Mouse (Mus musculus) thymus, adult 2 months (tissue): ENCODE data around the gene Cept1. TPM values are rescaled to one million over a fixed set of nuclear protein-coding genes. Genes with fewer than 3 reads are reported as not detected.

Experiments used
- DNase-seq: peaks from one replicate; pipeline ENCODE4 v3.0.0; 2021
- H3K27ac ChIP-seq: fragments of 200-500 bp; 2 replicates; pipeline ENCODE4 v1.5.1; 2012; ENCODE audit warnings: low read length, control low read depth; ENCODE audit not compliant: control insufficient read depth, insufficient read depth
- H3K27me3 ChIP-seq: fragments of 200-500 bp; 2 replicates; pipeline ENCODE4 v1.6.1; 2012; ENCODE audit warnings: mild to moderate bottlenecking, low read length, moderate library complexity, mixed read lengths; ENCODE audit not compliant: control insufficient read depth, insufficient read depth
- H3K36me3 ChIP-seq: fragments of 200-500 bp; 2 replicates; pipeline ENCODE4 v1.6.1; 2012; ENCODE audit warnings: mild to moderate bottlenecking, low read length, moderate library complexity; ENCODE audit not compliant: control insufficient read depth, insufficient read depth
- H3K4me1 ChIP-seq: fragments of 200-500 bp; replicated peaks from 2 replicates; pipeline ENCODE4 v1.6.1; 2012; ENCODE audit warnings: low read length; ENCODE audit not compliant: control insufficient read depth, insufficient read depth
- H3K4me3 ChIP-seq: fragments of 200-500 bp; 2 replicates; pipeline ENCODE4 v1.5.1; 2012; ENCODE audit warnings: mild to moderate bottlenecking, low read length, control low read depth, moderate library complexity; ENCODE audit not compliant: control insufficient read depth, insufficient read depth
- CTCF ChIP-seq: fragments of 200-500 bp; IDR thresholded peaks from 2 replicates; pipeline ENCODE4 v1.5.1; 2012; ENCODE audit warnings: mild to moderate bottlenecking, control low read depth, low read length, moderate library complexity, borderline replicate concordance; ENCODE audit not compliant: control insufficient read depth, poor library complexity, insufficient read depth; ENCODE audit errors: extremely low read depth
- POLR2A ChIP-seq: fragments of 200-500 bp; IDR thresholded peaks from 2 replicates; pipeline ENCODE4 v1.6.1; 2012; ENCODE audit warnings: mild to moderate bottlenecking, low read length, control low read depth, moderate library complexity; ENCODE audit not compliant: control insufficient read depth, poor library complexity, insufficient read depth; ENCODE audit errors: extremely low read depth
- WGBS: fragments of 180-500 bp; shearing (Covaris S2); methylation state at CpG from one replicate; pipeline ENCODE4 v1.1.7; 2018; 5-methylcytosine and 5-hydroxymethylcytosine counted together
- polyA plus RNA-seq: library from polyadenylated mRNA; depleted of rRNA; stranded (reverse); fragments of >200 nt; gene quantifications from 2 replicates; pipeline ENCODE4 v1.2.3, GENCODE M21; 2012

Gene Cept1
- polyA plus RNA-seq, 1 experiment: 24.4 TPM

DNA sequence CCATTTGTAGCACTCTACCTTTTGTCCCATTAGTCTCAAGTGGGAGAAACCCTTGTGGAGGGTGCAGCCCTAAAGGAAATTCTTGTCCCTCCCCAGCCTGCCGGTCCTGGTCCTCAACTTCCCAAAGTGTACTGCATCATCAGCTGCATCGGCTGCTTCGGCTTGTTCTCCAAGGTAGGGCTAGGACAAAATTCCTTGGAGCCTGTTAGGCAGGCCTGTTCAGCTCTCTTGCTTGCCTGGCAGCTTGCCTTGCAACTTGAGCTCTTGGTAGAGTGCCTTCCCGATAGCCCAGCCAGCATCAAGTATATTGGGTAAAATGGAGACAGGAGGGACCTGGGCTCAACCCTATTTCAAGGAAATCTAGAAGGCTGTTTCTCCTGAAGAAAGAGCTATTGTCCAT, 57.4 kb downstream of the Cept1 start:
- H3K4me1 ChIP-seq: peaks cover 19% of the 10 kb centered on the region
- WGBS: 88% methylated on average over 4 of the region's 4 CpGs
- no peak for DNase-seq
- TF ChIP-seq CTCF: no peak
- no peak for TF ChIP-seq POLR2A
- H3K27ac ChIP-seq: no peak overlapping the region
- no peaks in the 10 kb centered on the region; the same call in 1 of the 2 replicates for H3K36me3 ChIP-seq
- no peak overlapping the region for H3K4me3 ChIP-seq
- no peaks in the 10 kb centered on the region for H3K27me3 ChIP-seq

DNA sequence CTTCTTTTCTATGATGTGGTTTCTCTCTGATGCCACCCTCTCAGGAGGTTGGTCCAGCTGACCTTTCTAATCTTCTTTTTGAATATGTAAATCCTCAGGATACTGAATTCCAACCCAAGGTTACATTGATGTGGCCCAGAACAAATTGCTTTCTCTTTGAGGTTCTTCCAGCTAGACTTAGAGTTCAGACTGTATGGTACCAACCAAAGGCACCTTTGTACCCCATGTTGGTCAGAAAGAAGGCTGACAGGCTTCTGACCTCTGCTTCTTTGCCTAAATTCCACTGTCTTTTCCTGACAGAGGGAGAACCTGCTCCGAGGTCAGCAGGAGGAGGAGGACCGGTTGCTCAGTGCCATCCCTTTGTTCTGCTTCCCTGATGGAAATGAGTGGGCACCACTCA, 60.1 kb downstream of the Cept1 start:
- no peak for DNase-seq
- WGBS: 96% methylated on average over 2 of the region's 2 CpGs
- no peak overlapping the region for H3K27ac ChIP-seq
- H3K36me3 ChIP-seq: no peaks in the 10 kb centered on the region; the same call in 1 of the 2 replicates
- no peak overlapping the region for H3K4me3 ChIP-seq
- TF ChIP-seq CTCF (no peak), POLR2A (no peak)
- peaks cover 38% of the 10 kb centered on the region for H3K4me1 ChIP-seq
- no peaks in the 10 kb centered on the region for H3K27me3 ChIP-seq

DNA sequence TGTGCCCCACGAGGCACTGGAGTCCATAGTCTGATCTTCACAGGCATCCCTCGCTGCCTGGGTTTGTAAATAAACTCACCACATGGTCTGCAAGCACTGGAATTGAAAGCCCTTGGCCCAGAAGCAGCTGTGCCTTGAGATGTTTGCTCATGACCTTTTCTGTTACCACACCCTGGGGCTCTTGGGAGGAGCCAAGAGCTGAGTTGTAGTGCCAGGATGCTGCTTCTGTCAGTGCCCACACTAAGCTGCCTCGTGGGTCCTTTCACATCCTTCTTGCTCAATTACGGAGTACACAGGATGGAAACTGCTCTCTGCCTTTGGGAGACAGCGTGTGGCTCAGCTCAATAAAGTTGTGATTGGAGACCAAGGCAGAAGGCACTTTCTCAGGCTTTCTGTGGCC, 61.8 kb downstream of the Cept1 start:
- peak; percentile 47 for DNase-seq
- no peaks in the 10 kb centered on the region; the same call in 1 of the 2 replicates for H3K36me3 ChIP-seq
- 55% methylated on average over 5 of the region's 5 CpGs for WGBS
- peaks cover 42% of the 10 kb centered on the region for H3K4me1 ChIP-seq
- TF ChIP-seq CTCF (no peak), POLR2A (no peak)
- peak overlapping the region; percentile 71 for H3K27ac ChIP-seq
- H3K4me3 ChIP-seq: peak overlapping the region; percentile 28
- H3K27me3 ChIP-seq: no peaks in the 10 kb centered on the region

GRCm38 (mm10) chr3:106484861-106485260, 62.7 kb downstream of the Cept1 start:
- peaks cover 42% of the 10 kb centered on the region for H3K4me1 ChIP-seq
- H3K4me3 ChIP-seq: 0 out of 2 replicates have a peak overlapping the region, but pooled peaks have one; percentile 13
- H3K27me3 ChIP-seq: no peaks in the 10 kb centered on the region
- WGBS: 89% methylated on average over 3 of the region's 3 CpGs
- no peaks in the 10 kb centered on the region for H3K36me3 ChIP-seq
- peak overlapping the region; percentile 74 for H3K27ac ChIP-seq
- no peak for TF ChIP-seq CTCF
- no peak for TF ChIP-seq POLR2A
- no peak for DNase-seq

DNA sequence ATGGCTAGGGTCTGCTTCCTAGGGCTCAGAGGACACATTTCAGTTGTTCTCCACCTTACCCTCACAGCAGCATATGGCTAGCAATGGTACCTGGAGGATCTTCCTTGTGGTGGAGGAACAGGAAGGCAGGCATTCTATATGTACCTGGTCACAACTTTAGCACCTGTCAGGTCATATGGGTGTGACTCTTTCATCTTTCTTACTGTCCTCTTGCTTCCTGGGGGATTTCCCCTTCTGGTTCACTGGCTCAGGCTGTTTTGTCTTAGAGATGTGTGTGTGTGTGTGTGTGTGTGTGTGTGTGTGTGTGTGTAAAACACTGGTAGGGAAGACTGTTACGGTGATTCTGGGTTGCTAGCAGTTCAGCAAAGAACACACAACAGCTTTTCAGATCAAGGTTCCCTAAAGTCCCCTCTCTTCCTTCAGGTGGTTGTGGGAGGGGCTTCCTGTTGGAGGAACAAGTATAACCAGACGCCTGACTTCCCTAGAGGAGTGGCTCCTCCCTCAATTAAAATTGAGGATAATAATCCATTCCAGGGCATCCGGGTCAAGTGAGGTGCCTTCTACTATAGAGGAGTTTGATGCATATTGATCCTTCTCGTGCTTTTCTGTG, 63.7 kb downstream of the Cept1 start:
- no peak for DNase-seq
- TF ChIP-seq POLR2A (no peak), CTCF (no peak)
- Histone ChIP-seq H3K27ac (peak overlapping the region; percentile 91), H3K4me1 (peaks cover 42% of the 10 kb centered on the region), H3K4me3 (peak overlapping the region; percentile 22; the same call in 1 of the 2 replicates), H3K27me3 (no peaks in the 10 kb centered on the region), H3K36me3 (no peaks in the 10 kb centered on the region)
- WGBS: 44% methylated on average over 4 of the region's 4 CpGs

DNA sequence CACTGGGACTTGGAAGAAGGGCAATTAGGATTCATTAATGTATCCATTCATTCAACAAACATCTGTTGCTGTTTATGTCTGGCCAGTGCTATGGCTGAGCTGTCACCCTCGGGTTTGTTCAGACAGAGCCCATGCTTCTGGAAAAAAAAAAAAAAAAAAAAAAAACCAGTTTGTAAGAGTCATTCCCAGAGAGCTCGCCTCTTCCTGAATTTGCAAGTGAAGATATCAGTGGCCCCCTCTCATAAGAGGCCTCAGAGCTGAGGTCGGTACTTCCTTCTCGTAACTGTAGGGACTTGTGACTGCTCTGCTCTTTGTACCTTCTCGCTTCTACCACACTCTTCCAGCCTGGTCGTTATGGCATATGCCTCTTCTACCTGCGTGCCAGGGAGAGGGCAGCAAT, 64.3 kb downstream of the Cept1 start:
- H3K36me3 ChIP-seq: no peaks in the 10 kb centered on the region
- 11% methylated on average over 7 of the region's 7 CpGs for WGBS
- H3K27me3 ChIP-seq: no peaks in the 10 kb centered on the region
- H3K4me3 ChIP-seq: peak overlapping the region; percentile 22; the same call in 1 of the 2 replicates
- H3K27ac ChIP-seq: peak overlapping the region; percentile 91
- no peak for DNase-seq
- TF ChIP-seq POLR2A (no peak), CTCF (no peak)
- H3K4me1 ChIP-seq: peaks cover 38% of the 10 kb centered on the region
